Mouse (Mus musculus) ES-Bruce4 (cell line): ENCODE data around the gene Hinfp.

Experiments
- CTCF ChIP-seq: IDR thresholded peaks from one replicate; pipeline ENCODE4 v1.8.1; 2011; ENCODE audit warnings: low read depth, low read length
- POLR2A ChIP-seq: IDR thresholded peaks from one replicate; pipeline ENCODE4 v1.8.1; 2011; ENCODE audit warnings: low read length; ENCODE audit not compliant: insufficient read depth

DNA sequence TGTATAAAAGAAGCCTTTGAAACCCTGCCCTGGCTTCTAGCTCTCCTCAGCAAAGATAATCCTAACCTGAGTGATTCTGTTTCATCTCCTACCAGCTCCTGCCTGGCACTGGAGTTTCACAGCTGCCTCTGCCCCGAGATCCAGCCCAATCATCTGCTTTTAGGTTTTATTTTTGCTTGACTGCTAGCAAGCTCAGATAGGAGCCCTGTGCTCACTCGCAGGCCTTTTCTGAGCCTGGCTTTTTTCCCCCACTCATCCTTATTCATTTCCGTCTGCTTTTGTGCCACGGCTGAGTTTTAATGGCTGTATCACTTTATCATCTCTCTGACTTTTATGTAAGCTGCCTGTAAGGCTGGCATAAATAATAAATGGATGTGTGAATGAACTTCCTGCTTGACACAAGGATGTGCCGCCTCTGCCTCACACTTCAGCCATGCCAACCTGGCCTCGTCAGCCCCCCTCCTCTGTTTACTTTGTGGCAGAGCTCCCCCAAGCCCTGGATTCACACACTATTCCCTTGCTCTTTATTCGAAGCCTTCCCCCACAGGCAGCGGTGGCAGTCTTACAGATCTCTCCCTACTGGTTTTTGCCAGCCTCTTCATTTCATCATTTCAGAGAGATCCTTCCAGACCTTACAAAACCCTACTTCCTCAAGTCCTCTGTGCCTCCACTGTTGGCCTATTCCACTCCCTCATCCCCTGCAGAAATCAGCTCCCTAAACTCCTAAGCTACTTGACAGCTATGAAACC, 38.8 kb downstream of the Hinfp start:
- TF ChIP-seq POLR2A (no peak), CTCF (no peak)
